Mouse (Mus musculus): ENCODE measurements around the gene BC037034.

GRCm38 (mm10) chr5:138280829-138281228, 17.0 kb upstream of the BC037034 start:
- TF ChIP-seq CTCF (IDR thresholded peaks at IDR 0.05; ENCODE audit: borderline replicate concordance, extremely low read depth, insufficient read depth, insufficient read length) = no peak
- no peak for TF ChIP-seq POLR2A (IDR thresholded peaks at IDR 0.05; ENCODE audit: borderline replicate concordance, extremely low read depth, insufficient read depth, insufficient read length, poor library complexity, severe bottlenecking)
